Mouse (Mus musculus) thymus, adult 2 months (tissue): Measurements from ENCODE around the gene Cetn4. TPM values are rescaled to one million over a fixed set of nuclear protein-coding genes. Genes with fewer than 3 reads are reported as not detected.
A peak's percentile ranks its signal among the peaks of the same experiment; 100 is the strongest.

Experiments
- DNase-seq: peaks from one replicate; pipeline ENCODE4 v3.0.0; 2021
- H3K27ac ChIP-seq: fragments of 200-500 bp; 2 replicates; pipeline ENCODE4 v1.5.1; 2012; ENCODE audit warnings: low read length, control low read depth; ENCODE audit not compliant: control insufficient read depth, insufficient read depth
- H3K27me3 ChIP-seq: fragments of 200-500 bp; 2 replicates; pipeline ENCODE4 v1.6.1; 2012; ENCODE audit warnings: mild to moderate bottlenecking, low read length, moderate library complexity, mixed read lengths; ENCODE audit not compliant: control insufficient read depth, insufficient read depth
- H3K36me3 ChIP-seq: fragments of 200-500 bp; 2 replicates; pipeline ENCODE4 v1.6.1; 2012; ENCODE audit warnings: mild to moderate bottlenecking, low read length, moderate library complexity; ENCODE audit not compliant: control insufficient read depth, insufficient read depth
- H3K4me1 ChIP-seq: fragments of 200-500 bp; replicated peaks from 2 replicates; pipeline ENCODE4 v1.6.1; 2012; ENCODE audit warnings: low read length; ENCODE audit not compliant: control insufficient read depth, insufficient read depth
- H3K4me3 ChIP-seq: fragments of 200-500 bp; 2 replicates; pipeline ENCODE4 v1.5.1; 2012; ENCODE audit warnings: mild to moderate bottlenecking, low read length, control low read depth, moderate library complexity; ENCODE audit not compliant: control insufficient read depth, insufficient read depth
- CTCF ChIP-seq: fragments of 200-500 bp; IDR thresholded peaks from 2 replicates; pipeline ENCODE4 v1.5.1; 2012; ENCODE audit warnings: mild to moderate bottlenecking, control low read depth, low read length, moderate library complexity, borderline replicate concordance; ENCODE audit not compliant: control insufficient read depth, poor library complexity, insufficient read depth; ENCODE audit errors: extremely low read depth
- POLR2A ChIP-seq: fragments of 200-500 bp; IDR thresholded peaks from 2 replicates; pipeline ENCODE4 v1.6.1; 2012; ENCODE audit warnings: mild to moderate bottlenecking, low read length, control low read depth, moderate library complexity; ENCODE audit not compliant: control insufficient read depth, poor library complexity, insufficient read depth; ENCODE audit errors: extremely low read depth
- WGBS: fragments of 180-500 bp; shearing (Covaris S2); methylation state at CpG from one replicate; pipeline ENCODE4 v1.1.7; 2018; 5-methylcytosine and 5-hydroxymethylcytosine counted together
- polyA plus RNA-seq: library from polyadenylated mRNA; depleted of rRNA; stranded (reverse); fragments of >200 nt; gene quantifications from 2 replicates; pipeline ENCODE4 v1.2.3, GENCODE M21; 2012; rRNA removed

Cetn4 gene
- polyA plus RNA-seq, 1 experiment, result 0.09 TPM

DNA sequence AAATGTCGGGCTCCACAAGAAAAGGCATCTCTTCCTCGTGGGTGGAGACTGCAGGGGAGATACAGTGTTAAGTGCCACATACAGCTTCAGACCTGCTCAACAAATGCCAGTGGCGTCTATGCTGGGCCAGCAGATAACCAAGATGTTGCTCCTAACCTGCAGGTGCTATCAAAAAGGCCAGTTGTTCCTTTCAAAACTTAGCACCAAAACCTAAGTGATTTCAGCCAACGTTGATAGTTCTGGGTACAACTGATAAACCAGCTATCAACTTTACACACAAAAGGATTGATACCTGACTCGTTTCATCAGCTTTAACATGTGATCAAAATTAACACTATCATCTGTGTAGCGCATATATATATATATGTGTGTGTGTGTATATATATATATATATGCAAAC, 37.8 kb downstream of the Cetn4 start:
- 73% methylated on average over 6 of the region's 6 CpGs for WGBS
- H3K36me3 ChIP-seq, result no peaks in the 10 kb centered on the region
- peaks cover 3% of the 10 kb centered on the region; the same call in 1 of the 2 replicates for H3K4me1 ChIP-seq
- H3K4me3 ChIP-seq, result no peak overlapping the region
- 0 out of 2 replicates have a peak overlapping the region, but pooled peaks have one; percentile 23 for H3K27ac ChIP-seq
- DNase-seq, result no peak
- TF ChIP-seq POLR2A (no peak), CTCF (no peak)
- H3K27me3 ChIP-seq, result no peaks in the 10 kb centered on the region

DNA sequence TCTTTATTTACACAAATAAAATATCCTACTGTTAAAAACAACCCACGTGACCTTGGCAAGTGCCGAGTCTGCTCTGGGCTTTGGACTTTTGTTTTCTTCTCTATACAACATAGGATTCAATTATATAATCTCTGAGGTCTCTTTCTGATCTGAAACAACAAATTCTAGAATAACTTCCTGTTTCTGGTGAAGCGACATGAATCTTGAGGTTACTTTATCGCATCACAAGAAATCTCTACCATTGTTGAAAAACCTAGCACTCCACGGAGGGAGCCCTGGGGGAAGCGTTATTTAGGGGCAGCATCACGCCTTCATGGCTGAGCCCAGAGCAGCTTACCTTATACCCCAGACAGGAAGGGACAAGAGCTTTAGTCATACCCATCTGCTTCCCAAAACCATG, 39.4 kb downstream of the Cetn4 start:
- WGBS, result 22% methylated on average over 7 of the region's 7 CpGs

DNA sequence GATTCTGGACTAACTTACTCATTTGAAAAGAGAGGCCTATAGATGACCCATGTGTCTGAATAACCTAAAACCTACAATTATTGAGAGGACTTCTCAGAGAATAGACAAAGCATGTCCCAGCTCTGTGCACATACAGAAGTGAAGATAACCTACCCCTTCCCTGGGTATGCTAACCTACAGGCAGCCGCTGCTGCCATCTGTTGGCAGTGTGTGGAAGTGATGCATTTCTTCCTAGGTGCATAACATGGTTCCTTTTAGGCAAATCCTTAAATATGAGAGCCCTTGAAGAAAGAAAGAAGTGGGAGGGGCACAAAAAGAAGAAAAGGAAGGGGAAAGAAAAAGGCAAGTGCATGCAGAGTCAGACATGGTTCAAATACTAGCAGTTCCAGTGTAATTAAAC, 41.3 kb downstream of the Cetn4 start:
- H3K4me3 ChIP-seq, result no peak overlapping the region
- H3K36me3 ChIP-seq, result no peaks in the 10 kb centered on the region
- H3K4me1 ChIP-seq, result peaks cover 3% of the 10 kb centered on the region; the same call in 1 of the 2 replicates
- DNase-seq, result peak; percentile 52
- TF ChIP-seq CTCF (no peak), POLR2A (no peak)
- H3K27ac ChIP-seq, result no peak overlapping the region
- no peaks in the 10 kb centered on the region for H3K27me3 ChIP-seq
- 0% methylated on average over 1 of the region's 1 CpGs for WGBS

More for the DNA sequence above, 39.4 kb downstream of the Cetn4 start:
- Histone ChIP-seq H3K4me3 (no peak overlapping the region), H3K27ac (0 out of 2 replicates have a peak overlapping the region, but pooled peaks have one; percentile 18), H3K36me3 (no peaks in the 10 kb centered on the region), H3K4me1 (peaks cover 3% of the 10 kb centered on the region; the same call in 1 of the 2 replicates), H3K27me3 (no peaks in the 10 kb centered on the region)
- no peak for TF ChIP-seq CTCF
- no peak for DNase-seq

DNA sequence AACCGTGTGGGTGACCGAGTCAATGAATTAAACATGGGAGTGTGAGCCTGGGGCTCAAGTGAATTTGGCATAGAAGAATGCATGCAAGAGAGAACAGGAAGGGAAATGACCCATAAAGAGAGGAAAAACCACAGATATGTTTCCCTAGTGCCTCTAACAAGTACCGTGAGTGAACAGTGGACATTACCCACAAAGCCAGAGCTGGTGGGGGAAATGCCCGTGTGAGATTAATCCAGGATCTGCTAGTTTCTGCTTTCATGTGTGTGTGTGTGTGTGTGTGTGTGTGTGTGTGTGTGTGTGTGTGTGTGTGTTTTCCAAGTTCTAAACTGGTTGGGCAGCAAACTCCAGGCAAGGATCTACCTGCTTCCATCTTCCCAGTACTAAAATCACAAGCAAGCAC, 42.6 kb downstream of the Cetn4 start:
- DNase-seq, result no peak
- no peak overlapping the region for H3K27ac ChIP-seq
- 84% methylated on average over 4 of the region's 4 CpGs for WGBS
- no peak for TF ChIP-seq CTCF
- no peak for TF ChIP-seq POLR2A
- H3K4me3 ChIP-seq, result no peak overlapping the region
- no peaks in the 10 kb centered on the region for H3K27me3 ChIP-seq
- H3K4me1 ChIP-seq, result peaks cover 3% of the 10 kb centered on the region; the same call in 1 of the 2 replicates
- no peaks in the 10 kb centered on the region for H3K36me3 ChIP-seq

DNA sequence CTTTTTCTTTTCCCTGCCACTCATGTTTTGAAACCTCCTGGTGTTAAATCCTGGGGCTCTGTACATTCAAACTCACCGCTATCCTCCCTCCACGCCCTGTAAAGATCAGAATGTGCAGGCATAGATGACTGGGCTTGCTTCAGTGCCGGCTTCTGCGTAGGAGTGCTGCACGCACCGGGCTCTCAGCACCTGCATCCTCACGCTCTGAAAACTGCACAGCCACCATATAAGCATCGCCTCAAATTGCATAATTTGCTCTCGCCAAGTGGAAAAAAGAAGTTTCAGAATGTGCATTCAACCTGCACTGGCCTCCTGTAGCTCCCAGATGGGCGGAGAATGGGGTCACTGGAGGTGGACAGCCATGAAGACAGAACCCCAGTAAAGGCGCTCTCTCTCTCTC, 44.2 kb downstream of the Cetn4 start:
- 93% methylated on average over 11 of the region's 11 CpGs for WGBS
- H3K27me3 ChIP-seq, result no peaks in the 10 kb centered on the region
- TF ChIP-seq CTCF (no peak), POLR2A (no peak)
- no peak overlapping the region for H3K27ac ChIP-seq
- no peak overlapping the region for H3K4me3 ChIP-seq
- 0 out of 2 replicates have a peak, but pooled peaks cover 3% of the 10 kb centered on the region for H3K4me1 ChIP-seq
- no peak for DNase-seq
- H3K36me3 ChIP-seq, result no peaks in the 10 kb centered on the region

DNA sequence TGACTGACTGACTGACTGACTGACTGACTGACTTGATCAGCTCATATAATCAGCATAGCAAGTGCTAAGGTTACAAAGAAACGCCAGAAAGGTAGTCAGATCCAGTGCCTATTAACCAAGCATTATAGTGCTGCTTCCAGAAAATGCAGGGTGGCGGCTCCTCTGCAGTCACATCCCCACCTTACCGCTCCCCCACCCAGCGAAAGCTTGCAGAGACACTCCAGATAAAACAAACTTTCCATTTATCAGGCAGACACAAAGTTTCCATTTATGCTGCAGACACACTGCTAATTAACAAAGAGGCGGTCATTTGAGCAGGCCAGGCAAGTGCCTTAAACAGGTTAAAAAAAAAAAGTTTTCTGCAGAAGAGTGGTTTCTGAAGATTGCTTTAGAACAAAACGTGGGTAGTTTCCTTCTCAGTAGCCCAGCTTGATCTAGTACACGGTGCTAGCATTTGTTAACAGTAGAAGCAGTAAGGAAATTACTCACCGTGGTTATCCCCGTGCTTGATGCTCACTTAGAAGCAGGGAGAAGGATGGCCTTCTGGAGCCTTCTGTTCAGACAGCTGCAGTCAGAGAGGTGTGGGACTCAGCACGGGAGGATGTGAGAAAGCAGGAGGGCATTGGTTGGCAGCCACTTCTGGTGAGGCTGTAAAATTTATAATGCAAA, 53.0 kb downstream of the Cetn4 start:
- DNase-seq, result no peak
- TF ChIP-seq POLR2A (no peak), CTCF (no peak)
- Histone ChIP-seq H3K36me3 (no peaks in the 10 kb centered on the region), H3K27me3 (no peaks in the 10 kb centered on the region), H3K4me1 (no peaks in the 10 kb centered on the region), H3K4me3 (no peak overlapping the region), H3K27ac (no peak overlapping the region)
- WGBS, result 56% methylated on average over 10 of the region's 10 CpGs

DNA sequence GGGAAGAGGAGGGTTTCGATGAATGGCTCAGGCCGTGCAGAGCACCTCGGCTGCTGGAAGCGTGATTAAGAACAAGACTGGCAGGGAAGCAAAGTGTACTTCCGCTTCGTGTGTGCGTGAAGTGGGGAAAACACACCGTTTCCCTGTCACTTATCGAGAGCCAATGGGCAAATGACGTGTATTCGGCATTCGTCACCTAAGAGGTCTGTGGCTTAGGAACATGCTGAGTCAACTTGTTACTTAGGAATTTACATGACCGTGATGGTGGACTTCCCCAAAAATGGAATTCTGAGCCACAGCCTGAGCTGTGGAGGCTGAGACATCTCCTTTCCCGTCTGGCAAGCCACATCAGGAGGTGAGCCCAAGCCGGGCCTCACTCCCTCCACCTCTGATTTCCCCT, 54.7 kb downstream of the Cetn4 start:
- H3K36me3 ChIP-seq, result no peaks in the 10 kb centered on the region
- 93% methylated on average over 15 of the region's 15 CpGs for WGBS
- H3K4me1 ChIP-seq, result no peaks in the 10 kb centered on the region
- no peak for TF ChIP-seq CTCF
- no peak for TF ChIP-seq POLR2A
- H3K27me3 ChIP-seq, result no peaks in the 10 kb centered on the region
- no peak for DNase-seq
- no peak overlapping the region for H3K4me3 ChIP-seq
- no peak overlapping the region for H3K27ac ChIP-seq

Other genes starting within 250 kb of the Cetn4 start
- gene Adad1, start 249.2 kb downstream of the Cetn4 start, polyA plus RNA-seq, result not detected in 2 replicates
- gene Il2, start 186.7 kb downstream of the Cetn4 start, polyA plus RNA-seq, result 0.18 TPM in 1 of 2 replicates, not detected in the other
- 0.05 and 0.08 TPM in 2 replicates for gene Il21, start 80.1 kb downstream of the Cetn4 start, polyA plus RNA-seq
- gene Bbs12, start 154 bp downstream of the Cetn4 start, polyA plus RNA-seq, result 1.2 and 1.5 TPM in 2 replicates
- gene Fgf2, start 35.6 kb upstream of the Cetn4 start, polyA plus RNA-seq, result 0.45 and 0.66 TPM in 2 replicates
- 2.0 and 3.2 TPM in 2 replicates for gene Spata5, start 107.2 kb upstream of the Cetn4 start, polyA plus RNA-seq
- 16.8 and 18.7 TPM in 2 replicates for gene Nudt6, start 107.5 kb upstream of the Cetn4 start, polyA plus RNA-seq